Mouse (Mus musculus) heart, embryonic 12.5 days (tissue): Measurements from ENCODE around the gene Tmem163. TPM values are rescaled to one million over a fixed set of nuclear protein-coding genes. Genes with fewer than 3 reads are reported as not detected.

Experiments
- ATAC-seq: fragments of 200-750 bp; cut with Nextera tagmentation; 2 replicates; pipeline ENCODE4 v1.8.0; 2017; ENCODE audit warnings: moderate TSS enrichment, moderate library complexity; ENCODE audit not compliant: insufficient number of reproducible peaks, low FRiP score
- H3K27ac ChIP-seq: fragments of 300-500 bp; sonication (generic); 2 replicates; pipeline ENCODE4 v1.5.1; 2016; ENCODE audit warnings: mild to moderate bottlenecking, moderate library complexity; ENCODE audit not compliant: poor library complexity, severe bottlenecking
- H3K27me3 ChIP-seq: fragments of 300-500 bp; sonication (generic); replicated peaks from 2 replicates; pipeline ENCODE4 v1.6.1; 2016; ENCODE audit warnings: mild to moderate bottlenecking, moderate library complexity
- H3K36me3 ChIP-seq: fragments of 300-500 bp; sonication (generic); 2 replicates; pipeline ENCODE4 v1.6.1; 2016; ENCODE audit warnings: mild to moderate bottlenecking, moderate library complexity
- H3K4me1 ChIP-seq: fragments of 300-500 bp; sonication (generic); replicated peaks from 2 replicates; pipeline ENCODE4 v1.6.1; 2016; ENCODE audit warnings: mild to moderate bottlenecking
- H3K4me2 ChIP-seq: fragments of 300-500 bp; sonication (generic); 2 replicates; pipeline ENCODE4 v1.6.1; 2016; ENCODE audit warnings: mild to moderate bottlenecking, moderate library complexity
- H3K4me3 ChIP-seq: fragments of 300-500 bp; sonication (generic); 2 replicates; pipeline ENCODE4 v1.5.1; 2016; ENCODE audit warnings: mild to moderate bottlenecking
- H3K9ac ChIP-seq: fragments of 300-500 bp; sonication (generic); 2 replicates; pipeline ENCODE4 v1.6.1; 2016; ENCODE audit warnings: mild to moderate bottlenecking, moderate library complexity
- H3K9me3 ChIP-seq: fragments of 300-500 bp; sonication (generic); replicated peaks from 2 replicates; pipeline ENCODE4 v1.6.1; 2016; ENCODE audit warnings: mild to moderate bottlenecking, moderate library complexity
- WGBS: fragments of 180-500 bp; shearing (Covaris S2); methylation state at CpG from one replicate; pipeline ENCODE4 v1.1.7; 2016; 5-methylcytosine and 5-hydroxymethylcytosine counted together
- polyA plus RNA-seq: library from polyadenylated mRNA; unstranded; fragments of >200 nt; fragmentation: Nextera tagmentation; extraction: Ambion mirVana; gene quantifications from 2 replicates; pipeline ENCODE4 v1.2.1, GENCODE M21; 2016

Tmem163 gene
- polyA plus RNA-seq, 1 experiment from 2014 or later, result 35.0 TPM

- Histone ChIP-seq H3K4me2 (no peak overlapping the region), H3K4me3 (no peak overlapping the region), H3K36me3 (no peaks in the 10 kb centered on the region), H3K9ac (no peak overlapping the region), H3K27ac (no peak overlapping the region), H3K9me3 (no peaks in the 10 kb centered on the region), H3K4me1 (0 out of 2 replicates have a peak, but pooled peaks cover 6% of the 10 kb centered on the region), H3K27me3 (no peaks in the 10 kb centered on the region)
- ATAC-seq, result no peak
- 73% methylated on average over 12 of the region's 12 CpGs for WGBS
These were observed 36.2 kb downstream of the Tmem163 start for GRCm38 (mm10) chr1:127642976-127643769.

GRCm38 (mm10) chr1:127637917-127638316, 41.4 kb downstream of the Tmem163 start:
- no peaks in the 10 kb centered on the region for H3K36me3 ChIP-seq
- ATAC-seq, result 0 out of 2 replicates have a peak, but pooled peaks have one; percentile 51
- H3K4me3 ChIP-seq, result no peak overlapping the region
- H3K9ac ChIP-seq, result no peak overlapping the region
- peaks cover 9% of the 10 kb centered on the region for H3K4me1 ChIP-seq
- no peak overlapping the region for H3K4me2 ChIP-seq
- 29% methylated on average over 2 of the region's 2 CpGs for WGBS
- no peaks in the 10 kb centered on the region for H3K27me3 ChIP-seq
- no peaks in the 10 kb centered on the region for H3K9me3 ChIP-seq
- no peak overlapping the region for H3K27ac ChIP-seq

- Histone ChIP-seq H3K9me3 (no peaks in the 10 kb centered on the region), H3K4me3 (no peak overlapping the region), H3K9ac (no peak overlapping the region), H3K4me2 (no peak overlapping the region), H3K27ac (no peak overlapping the region), H3K36me3 (no peaks in the 10 kb centered on the region), H3K4me1 (peaks cover 10% of the 10 kb centered on the region; the same call in 1 of the 2 replicates), H3K27me3 (no peaks in the 10 kb centered on the region)
- ATAC-seq, result no peak
- 77% methylated on average over 7 of the region's 7 CpGs for WGBS
These were observed 52.2 kb downstream of the Tmem163 start for GRCm38 (mm10) chr1:127627151-127627550.

GRCm38 (mm10) chr1:127625577-127626362, 53.6 kb downstream of the Tmem163 start:
- H3K36me3 ChIP-seq, result no peaks in the 10 kb centered on the region
- H3K4me1 ChIP-seq, result peaks cover 10% of the 10 kb centered on the region; the same call in 1 of the 2 replicates
- no peak overlapping the region for H3K9ac ChIP-seq
- H3K4me2 ChIP-seq, result no peak overlapping the region
- ATAC-seq, result peak; percentile 59; the same call in 1 of the 2 replicates
- H3K27me3 ChIP-seq, result no peaks in the 10 kb centered on the region
- no peak overlapping the region for H3K4me3 ChIP-seq
- H3K27ac ChIP-seq, result no peak overlapping the region
- whole genome bisulfite sequencing, result 49% methylated on average over 5 of the region's 5 CpGs
- H3K9me3 ChIP-seq, result no peaks in the 10 kb centered on the region

- Histone ChIP-seq H3K9me3 (no peaks in the 10 kb centered on the region), H3K4me2 (no peak overlapping the region), H3K27ac (no peak overlapping the region), H3K27me3 (no peaks in the 10 kb centered on the region), H3K9ac (no peak overlapping the region), H3K36me3 (no peaks in the 10 kb centered on the region), H3K4me3 (no peak overlapping the region), H3K4me1 (peaks cover 10% of the 10 kb centered on the region)
- 61% methylated on average over 5 of the region's 5 CpGs for WGBS
- ATAC-seq, result no peak
These were observed 57.0 kb downstream of the Tmem163 start for GRCm38 (mm10) chr1:127622349-127622748.

- no peak overlapping the region for H3K27ac ChIP-seq
- H3K9ac ChIP-seq, result no peak overlapping the region
- no peaks in the 10 kb centered on the region for H3K9me3 ChIP-seq
- H3K36me3 ChIP-seq, result no peaks in the 10 kb centered on the region
- no peaks in the 10 kb centered on the region for H3K27me3 ChIP-seq
- no peak overlapping the region for H3K4me3 ChIP-seq
- no peaks in the 10 kb centered on the region; the same call in 1 of the 2 replicates for H3K4me1 ChIP-seq
- H3K4me2 ChIP-seq, result no peak overlapping the region
- no peak for ATAC-seq
- 77% methylated on average over 6 of the region's 6 CpGs for WGBS
These were observed 60.3 kb downstream of the Tmem163 start for GRCm38 (mm10) chr1:127619036-127619435.

GRCm38 (mm10) chr1:127610378-127610777, 69.0 kb downstream of the Tmem163 start:
- Histone ChIP-seq H3K4me2 (peak overlapping the region; percentile 5; the same call in 1 of the 2 replicates), H3K9ac (no peak overlapping the region), H3K36me3 (no peaks in the 10 kb centered on the region), H3K4me1 (peaks cover 12% of the 10 kb centered on the region), H3K4me3 (no peak overlapping the region), H3K27ac (peak overlapping the region; percentile 57; the same call in 1 of the 2 replicates), H3K27me3 (no peaks in the 10 kb centered on the region), H3K9me3 (no peaks in the 10 kb centered on the region)
- WGBS, result 21% methylated on average over 3 of the region's 3 CpGs
- peak; percentile 29; the same call in 1 of the 2 replicates for ATAC-seq

GRCm38 (mm10) chr1:127609814-127610213, 69.5 kb downstream of the Tmem163 start:
- peak overlapping the region; percentile 57; the same call in 1 of the 2 replicates for H3K27ac ChIP-seq
- WGBS, result 52% methylated on average over 2 of the region's 2 CpGs
- ATAC-seq, result no peak

GRCm38 (mm10) chr1:127608326-127608725, 71.0 kb downstream of the Tmem163 start:
- ATAC-seq, result no peak
- Histone ChIP-seq H3K36me3 (no peaks in the 10 kb centered on the region), H3K27me3 (no peaks in the 10 kb centered on the region), H3K9me3 (no peaks in the 10 kb centered on the region), H3K4me3 (no peak overlapping the region), H3K9ac (no peak overlapping the region), H3K4me1 (peaks cover 12% of the 10 kb centered on the region), H3K27ac (no peak overlapping the region), H3K4me2 (no peak overlapping the region)
- 89% methylated on average over 3 of the region's 3 CpGs for WGBS

More at GRCm38 (mm10) chr1:127609814-127610213, 69.5 kb downstream of the Tmem163 start:
- H3K9ac ChIP-seq, result no peak overlapping the region
- no peaks in the 10 kb centered on the region for H3K36me3 ChIP-seq
- H3K27me3 ChIP-seq, result no peaks in the 10 kb centered on the region
- H3K4me2 ChIP-seq, result no peak overlapping the region
- no peaks in the 10 kb centered on the region for H3K9me3 ChIP-seq
- H3K4me1 ChIP-seq, result peaks cover 12% of the 10 kb centered on the region
- no peak overlapping the region for H3K4me3 ChIP-seq

GRCm38 (mm10) chr1:127603697-127604631, 75.4 kb downstream of the Tmem163 start:
- WGBS, result 76% methylated on average over 9 of the region's 9 CpGs

More at GRCm38 (mm10) chr1:127603697-127604631, 75.4 kb downstream of the Tmem163 start:
- no peak for ATAC-seq
- no peak overlapping the region for H3K9ac ChIP-seq
- no peak overlapping the region for H3K4me3 ChIP-seq
- no peaks in the 10 kb centered on the region for H3K27me3 ChIP-seq
- no peak overlapping the region for H3K27ac ChIP-seq
- no peaks in the 10 kb centered on the region for H3K36me3 ChIP-seq
- H3K4me2 ChIP-seq, result no peak overlapping the region
- 0 out of 2 replicates have a peak, but pooled peaks cover 5% of the 10 kb centered on the region for H3K4me1 ChIP-seq
- H3K9me3 ChIP-seq, result no peaks in the 10 kb centered on the region
